Mouse (Mus musculus): ENCODE data around the gene Ddah1. TPM values are rescaled to one million over a fixed set of nuclear protein-coding genes. Genes with fewer than 3 reads are reported as not detected.

Ddah1 gene
- polyA plus RNA-seq, 1 experiment from 2014 or later = 41.9 TPM

GRCm38 (mm10) chr3:145937505-145938404 is 179.3 kb downstream of the Ddah1 start, which contains the start of gene 2410004B18Rik:
2410004B18Rik (plus strand) TSS chr3:145938014.
- H3K4me1 ChIP-seq = peaks cover 22% of the 10 kb centered on the region
- WGBS = 2% methylated on average over 68 of the region's 70 CpGs
- peak; percentile 96 for DNase-seq (ENCODE audit: extremely low spot score, low spot score)

GRCm38 (mm10) chr3:145938405-145939349 is 180.2 kb downstream of the Ddah1 start:
- Histone ChIP-seq H3K27me3 (ENCODE audit: poor library complexity, severe bottlenecking) (no peaks in the 10 kb centered on the region), H3K4me3 (peak overlapping the region; percentile 95), H3K36me3 (replicated peaks) (peaks cover 52% of the 10 kb centered on the region), H3K9me3 (no peaks in the 10 kb centered on the region), H3K27ac (peak overlapping the region; percentile 86), H3K4me1 (peaks cover 22% of the 10 kb centered on the region)
- peak; percentile 40 for DNase-seq (ENCODE audit: extremely low spot score, low spot score)
- 21% methylated on average over 50 of the region's 50 CpGs for WGBS

More at GRCm38 (mm10) chr3:145937505-145938404, 179.3 kb downstream of the Ddah1 start, which contains the start of gene 2410004B18Rik:
- Histone ChIP-seq H3K9me3 (no peaks in the 10 kb centered on the region), H3K27ac (peak within 1 kb of the TSS; percentile 86), H3K4me3 (peak within 1 kb of the TSS; percentile 95), H3K27me3 (ENCODE audit: poor library complexity, severe bottlenecking) (no peaks in the 10 kb centered on the region), H3K36me3 (replicated peaks) (peaks cover 51% of the 10 kb centered on the region)

GRCm38 (mm10) chr3:145939402-145939801 is 180.9 kb downstream of the Ddah1 start:
- Histone ChIP-seq H3K27me3 (ENCODE audit: poor library complexity, severe bottlenecking) (no peaks in the 10 kb centered on the region), H3K36me3 (replicated peaks) (peaks cover 55% of the 10 kb centered on the region), H3K27ac (no peak overlapping the region), H3K9me3 (no peaks in the 10 kb centered on the region), H3K4me1 (peaks cover 22% of the 10 kb centered on the region), H3K4me3 (peak overlapping the region; percentile 95)
- 84% methylated on average over 12 of the region's 12 CpGs for WGBS
- no peak for DNase-seq (ENCODE audit: extremely low spot score, low spot score)

- H3K4me3 ChIP-seq = no peak overlapping the region; the same call in 1 of the 2 replicates
- DNase-seq (ENCODE audit: extremely low spot score, low spot score) = no peak
- H3K27me3 ChIP-seq (ENCODE audit: poor library complexity, severe bottlenecking) = no peaks in the 10 kb centered on the region
- no peaks in the 10 kb centered on the region for H3K9me3 ChIP-seq
- H3K27ac ChIP-seq = no peak overlapping the region
- 91% methylated on average over 4 of the region's 4 CpGs for WGBS
- peaks cover 55% of the 10 kb centered on the region for H3K36me3 ChIP-seq (replicated peaks)
- peaks cover 22% of the 10 kb centered on the region for H3K4me1 ChIP-seq
Observed at GRCm38 (mm10) chr3:145939971-145940370, 181.5 kb downstream of the Ddah1 start.

- H3K27ac ChIP-seq = no peak overlapping the region
- H3K9me3 ChIP-seq = no peaks in the 10 kb centered on the region
- WGBS = 21% methylated on average over 3 of the region's 3 CpGs
- peak; percentile 46 for DNase-seq (ENCODE audit: extremely low spot score, low spot score)
- no peak overlapping the region for H3K4me3 ChIP-seq
- no peaks in the 10 kb centered on the region for H3K27me3 ChIP-seq (ENCODE audit: poor library complexity, severe bottlenecking)
- H3K4me1 ChIP-seq = peaks cover 24% of the 10 kb centered on the region
- peaks cover 65% of the 10 kb centered on the region for H3K36me3 ChIP-seq (replicated peaks)
Observed at GRCm38 (mm10) chr3:145941971-145942370, 183.5 kb downstream of the Ddah1 start.

Other genes with a start within 250 kb of the Ddah1 start
- gene Znhit6, start 182.5 kb upstream of the Ddah1 start, polyA plus RNA-seq (2016; fragmentation: Nextera tagmentation; extraction: Ambion mirVana) = 49.9 and 56.8 TPM in 2 replicates
- 49.9 and 64.8 TPM in 2 replicates for gene Ccn1, start 108.7 kb upstream of the Ddah1 start, polyA plus RNA-seq (2016; fragmentation: Nextera tagmentation; extraction: Ambion mirVana)
- 46.5 and 46.8 TPM in 2 replicates for gene Bcl10, start 164.1 kb downstream of the Ddah1 start, polyA plus RNA-seq (2016; fragmentation: Nextera tagmentation; extraction: Ambion mirVana)
- gene 2410004B18Rik, start 179.3 kb downstream of the Ddah1 start, polyA plus RNA-seq (2016; fragmentation: Nextera tagmentation; extraction: Ambion mirVana) = 49.0 and 51.5 TPM in 2 replicates
- gene Syde2, start 229.2 kb downstream of the Ddah1 start, polyA plus RNA-seq (2016; fragmentation: Nextera tagmentation; extraction: Ambion mirVana) = 1.2 and 1.5 TPM in 2 replicates